Mouse (Mus musculus) intestine, embryonic 14.5 days (tissue): ENCODE measurements around the gene Nlrp6. TPM values are rescaled to one million over a fixed set of nuclear protein-coding genes. Genes with fewer than 3 reads are reported as not detected.

Experiments
- ATAC-seq: fragments of 200-750 bp; cut with Nextera tagmentation; replicated peaks from 2 replicates; pipeline ENCODE4 v1.8.0; 2017; ENCODE audit warnings: low read depth, moderate number of reproducible peaks, moderate TSS enrichment, moderate library complexity; ENCODE audit not compliant: low FRiP score, low TSS enrichment
- DNase-seq: peaks from one replicate; pipeline ENCODE4 v3.0.0-alpha.2; 2018; ENCODE audit warnings: low spot score
- H3K27ac ChIP-seq: fragments of 300-500 bp; sonication (generic); 2 replicates; pipeline ENCODE4 v1.5.1; 2014; ENCODE audit warnings: low read depth, mild to moderate bottlenecking, control low read depth
- H3K27me3 ChIP-seq: fragments of 300-500 bp; sonication (generic); replicated peaks from 2 replicates; pipeline ENCODE4 v1.6.1; 2014; ENCODE audit warnings: low read length, control low read depth; ENCODE audit not compliant: control insufficient read depth, insufficient read depth
- H3K36me3 ChIP-seq: fragments of 300-500 bp; sonication (generic); 2 replicates; pipeline ENCODE4 v1.6.1; 2014; ENCODE audit warnings: low read length, control low read depth; ENCODE audit not compliant: control insufficient read depth, insufficient read depth
- H3K4me1 ChIP-seq: fragments of 300-500 bp; sonication (generic); replicated peaks from 2 replicates; pipeline ENCODE4 v1.6.1; 2014; ENCODE audit warnings: low read length, control low read depth, mixed read lengths; ENCODE audit not compliant: control insufficient read depth, insufficient read depth
- H3K4me2 ChIP-seq: fragments of 300-500 bp; sonication (generic); 2 replicates; pipeline ENCODE4 v1.6.1; 2014; ENCODE audit warnings: low read length
- H3K4me3 ChIP-seq: fragments of 300-500 bp; sonication (generic); 2 replicates; pipeline ENCODE4 v1.5.1; 2014; ENCODE audit warnings: low read depth, low read length, control low read depth, mixed read lengths
- H3K9ac ChIP-seq: fragments of 300-500 bp; sonication (generic); 2 replicates; pipeline ENCODE4 v1.6.1; 2014; ENCODE audit warnings: mild to moderate bottlenecking, low read length
- H3K9me3 ChIP-seq: fragments of 300-500 bp; sonication (generic); 2 replicates; pipeline ENCODE4 v1.6.1; 2016; ENCODE audit warnings: low read length, control low read depth; ENCODE audit not compliant: control insufficient read depth
- WGBS: fragments of 180-500 bp; shearing (Covaris S2); extraction: QIAGEN DNeasy Blood & Tissue Kit; methylation state at CpG from one replicate; pipeline ENCODE4 v1.1.7; 2014; 5-methylcytosine and 5-hydroxymethylcytosine counted together
- polyA plus RNA-seq: library from polyadenylated mRNA; unstranded; fragments of >200 nt; fragmentation: Nextera tagmentation; extraction: Ambion mirVana; gene quantifications from 2 replicates; pipeline ENCODE4 v1.2.1, GENCODE M21; 2014

Nlrp6 gene
- polyA plus RNA-seq, 1 experiment from 2014 or later: 18.4 TPM

DNA sequence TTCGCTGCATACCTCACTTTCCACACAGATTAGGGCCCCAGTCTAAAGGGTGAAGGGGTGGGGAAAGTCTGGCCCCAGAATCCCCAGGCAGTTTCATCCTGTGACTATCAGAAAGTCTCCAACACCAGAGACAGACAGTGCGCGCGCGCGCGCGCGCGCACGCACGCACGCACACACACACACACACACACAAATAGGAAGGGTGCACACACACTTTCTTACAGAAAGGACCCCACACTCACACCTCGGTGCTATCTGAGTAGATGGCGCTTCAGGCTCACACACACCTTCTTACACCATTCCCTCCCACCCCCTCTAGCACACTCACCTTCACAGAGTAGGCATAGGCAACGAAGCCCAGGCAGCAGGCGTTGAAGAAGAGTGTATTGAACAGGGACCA is 34.6 kb downstream of the Nlrp6 start:
- Histone ChIP-seq H3K4me1 (peaks cover 46% of the 10 kb centered on the region), H3K4me3 (peak overlapping the region; percentile 64), H3K9me3 (no peaks in the 10 kb centered on the region), H3K27me3 (no peaks in the 10 kb centered on the region), H3K27ac (peak overlapping the region; percentile 95), H3K4me2 (peak overlapping the region; percentile 74), H3K36me3 (0 out of 2 replicates have a peak, but pooled peaks cover 4% of the 10 kb centered on the region), H3K9ac (peak overlapping the region; percentile 64)
- 0% methylated on average over 17 of the region's 17 CpGs for WGBS
- DNase-seq: peak; percentile 70
- peak; percentile 26 for ATAC-seq

DNA sequence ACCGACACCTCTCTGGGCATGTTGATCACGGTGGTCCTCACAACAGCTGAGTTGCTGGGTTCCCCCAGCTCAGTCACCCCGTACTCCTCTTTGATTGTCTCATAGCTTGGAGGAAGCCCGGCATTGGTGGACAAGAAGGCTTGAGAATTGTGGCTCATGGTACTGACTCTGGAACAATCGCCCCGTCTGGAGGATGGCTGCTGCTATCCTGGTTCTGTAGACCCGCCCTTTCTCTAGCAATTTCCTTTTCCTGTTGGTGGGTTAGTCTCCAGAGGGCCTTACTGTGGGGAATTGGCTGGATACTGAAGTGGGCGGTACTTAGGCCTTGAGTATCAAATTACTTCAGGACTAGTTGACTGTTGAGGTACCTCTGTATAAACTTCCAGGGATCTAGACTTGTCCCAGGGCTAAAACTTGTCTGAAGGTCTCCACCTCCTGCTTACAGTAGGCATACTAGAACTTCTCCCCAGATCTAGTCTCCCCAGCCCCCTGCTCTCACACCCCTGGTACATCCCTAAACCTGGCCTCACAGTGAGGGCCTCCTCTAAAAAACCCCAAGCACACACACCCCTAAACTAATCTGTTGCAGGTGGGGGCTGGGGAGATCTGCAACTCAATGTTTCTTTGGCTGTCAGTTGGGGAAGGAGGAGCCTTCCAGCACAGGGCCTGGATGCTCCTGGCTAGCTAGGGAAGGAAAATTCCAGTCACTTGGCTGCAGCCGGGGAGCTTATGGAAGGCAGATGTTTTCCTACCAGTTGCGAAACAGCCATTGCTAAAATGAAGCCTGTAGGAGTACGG is 35.3 kb downstream of the Nlrp6 start, which contains the start of the genes Gm45717 and Ifitm2:
TSS of gene Gm45717 (minus strand) at position 180 of the 798 bp plus-strand sequence.
TSS of gene Ifitm2 (minus strand) at position 230 of the 798 bp plus-strand sequence.
- 5% methylated on average over 11 of the region's 11 CpGs for WGBS

DNA sequence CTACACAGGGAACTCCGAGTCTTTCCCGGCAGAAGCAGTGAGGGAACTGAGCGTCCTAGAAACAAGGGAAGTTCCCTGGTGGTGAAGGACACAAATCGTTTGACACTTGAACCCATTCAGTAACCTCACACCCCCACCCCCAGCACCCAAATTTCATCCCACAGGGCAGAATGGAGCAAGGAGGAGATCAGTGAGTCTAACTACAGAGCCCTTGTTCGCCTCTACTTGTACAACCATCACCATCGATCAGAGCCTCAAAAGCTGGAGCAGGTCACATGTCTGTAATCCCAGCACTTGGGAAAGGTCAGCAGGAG is 35.8 kb downstream of the Nlrp6 start:
- no peaks in the 10 kb centered on the region for H3K27me3 ChIP-seq
- peaks cover 34% of the 10 kb centered on the region for H3K4me1 ChIP-seq
- no peaks in the 10 kb centered on the region for H3K9me3 ChIP-seq
- WGBS: 33% methylated on average over 6 of the region's 6 CpGs
- 0 out of 2 replicates have a peak, but pooled peaks cover 4% of the 10 kb centered on the region for H3K36me3 ChIP-seq
- ATAC-seq (no peak), DNase-seq (no peak)
- 0 out of 2 replicates have a peak overlapping the region, but pooled peaks have one; percentile 1 for H3K9ac ChIP-seq
- peak overlapping the region; percentile 95 for H3K27ac ChIP-seq
- no peak overlapping the region for H3K4me3 ChIP-seq
- peak overlapping the region; percentile 74 for H3K4me2 ChIP-seq

More for the DNA sequence above, 35.3 kb downstream of the Nlrp6 start, which contains the start of the genes Gm45717 and Ifitm2:
- 0 out of 2 replicates have a peak, but pooled peaks cover 4% of the 10 kb centered on the region for H3K36me3 ChIP-seq
- no peaks in the 10 kb centered on the region for H3K9me3 ChIP-seq
- ATAC-seq: peak; percentile 91
- H3K27ac ChIP-seq: peak within 1 kb of the TSS; percentile 95
- peak within 1 kb of the TSS; percentile 64 for H3K9ac ChIP-seq
- peak within 1 kb of the TSS; percentile 64 for H3K4me3 ChIP-seq
- no peaks in the 10 kb centered on the region for H3K27me3 ChIP-seq
- DNase-seq: peak; percentile 82
- H3K4me2 ChIP-seq: peak within 1 kb of the TSS; percentile 74
- peaks cover 40% of the 10 kb centered on the region for H3K4me1 ChIP-seq

DNA sequence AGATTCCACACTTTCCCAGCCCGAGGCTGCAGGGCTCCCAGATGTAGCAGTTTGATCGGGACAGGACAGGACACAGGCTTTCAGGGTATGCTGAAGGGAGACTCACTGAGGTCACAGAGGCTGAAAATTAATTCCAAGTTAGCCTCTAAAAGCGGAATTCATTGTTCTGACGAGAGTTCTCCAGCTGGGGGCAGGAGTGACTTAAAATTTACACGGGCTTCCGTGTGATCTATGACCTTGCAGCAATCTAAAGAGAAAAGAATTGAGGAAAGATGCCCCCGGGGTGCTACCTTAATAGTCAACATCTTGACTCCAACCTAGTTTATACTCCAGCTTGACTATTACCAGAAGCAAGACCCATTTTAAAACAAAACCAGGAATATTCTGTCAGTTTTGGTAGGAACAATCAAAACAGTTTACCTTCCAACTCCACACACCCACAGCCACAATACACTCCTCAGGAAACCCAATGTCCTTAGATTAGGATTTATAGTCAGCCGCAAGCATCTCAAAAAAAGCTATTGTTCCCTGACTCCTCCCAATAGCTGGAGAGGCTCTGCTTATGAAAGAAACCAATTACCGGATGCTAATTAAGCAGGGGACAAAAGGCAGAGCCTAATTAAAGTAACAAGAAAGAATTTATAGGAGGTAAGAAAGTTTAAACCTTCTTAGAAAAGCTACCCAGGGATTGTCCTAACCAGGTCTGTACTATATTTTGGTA is 38.6 kb downstream of the Nlrp6 start:
- no peak overlapping the region for H3K27ac ChIP-seq
- 13% methylated on average over 9 of the region's 9 CpGs for WGBS
- peak; percentile 69 for DNase-seq

DNA sequence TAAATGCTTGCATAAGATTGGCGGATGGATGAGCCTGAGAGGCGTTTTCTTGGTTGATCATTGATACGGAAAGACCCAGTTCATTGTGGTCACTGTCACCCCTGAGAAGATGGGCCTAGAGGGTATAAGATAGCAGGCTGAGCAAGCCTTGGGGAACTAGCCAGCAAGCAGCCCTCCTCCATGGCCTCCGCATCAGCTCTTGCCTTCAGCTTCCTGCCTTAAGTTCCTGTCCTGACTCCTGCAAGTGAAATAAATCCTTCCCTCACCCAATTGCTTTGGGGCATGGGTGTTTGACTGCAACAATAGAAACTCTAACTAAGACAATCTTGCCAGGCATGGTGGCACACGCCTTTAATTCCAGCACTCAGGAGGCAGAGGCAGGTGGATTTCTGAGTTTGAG is 39.3 kb downstream of the Nlrp6 start:
- DNase-seq (no peak), ATAC-seq (no peak)
- no peak overlapping the region for H3K4me3 ChIP-seq
- H3K4me1 ChIP-seq: peaks cover 11% of the 10 kb centered on the region
- no peaks in the 10 kb centered on the region for H3K27me3 ChIP-seq
- H3K9ac ChIP-seq: no peak overlapping the region
- no peak overlapping the region for H3K27ac ChIP-seq
- no peaks in the 10 kb centered on the region for H3K36me3 ChIP-seq
- 84% methylated on average over 5 of the region's 5 CpGs for WGBS
- no peaks in the 10 kb centered on the region for H3K9me3 ChIP-seq
- no peak overlapping the region for H3K4me2 ChIP-seq

More for the DNA sequence above, 38.6 kb downstream of the Nlrp6 start:
- H3K27me3 ChIP-seq: no peaks in the 10 kb centered on the region
- no peaks in the 10 kb centered on the region for H3K9me3 ChIP-seq
- H3K4me1 ChIP-seq: peaks cover 13% of the 10 kb centered on the region
- ATAC-seq: no peak
- H3K4me3 ChIP-seq: no peak overlapping the region
- H3K4me2 ChIP-seq: no peak overlapping the region
- H3K9ac ChIP-seq: no peak overlapping the region
- no peaks in the 10 kb centered on the region for H3K36me3 ChIP-seq

DNA sequence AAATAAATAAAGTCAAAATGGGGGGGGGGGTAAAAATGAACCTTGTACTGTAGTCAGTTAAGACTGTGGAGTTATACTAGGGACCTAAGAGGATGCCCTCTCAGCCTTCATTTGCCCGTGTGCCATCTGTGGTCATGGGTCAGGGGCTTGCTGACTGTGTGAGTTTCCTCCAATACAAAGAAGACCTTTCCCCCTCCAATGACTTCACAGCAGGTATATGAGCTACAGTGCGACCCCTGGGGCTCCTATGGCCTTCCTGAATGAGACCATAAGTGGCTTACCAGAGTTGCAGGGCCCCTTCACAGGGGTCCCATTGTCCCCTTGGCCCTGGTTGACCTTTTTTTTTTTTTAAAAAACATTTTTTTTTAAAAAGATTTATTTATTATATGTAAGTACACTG is 40.7 kb downstream of the Nlrp6 start:
- H3K4me1 ChIP-seq: peaks cover 7% of the 10 kb centered on the region
- DNase-seq: no peak
- no peaks in the 10 kb centered on the region for H3K36me3 ChIP-seq
- no peaks in the 10 kb centered on the region for H3K9me3 ChIP-seq
- H3K9ac ChIP-seq: no peak overlapping the region
- H3K27me3 ChIP-seq: no peaks in the 10 kb centered on the region
- no peak overlapping the region for H3K4me2 ChIP-seq
- no peak overlapping the region for H3K27ac ChIP-seq
- WGBS: 89% methylated on average over 2 of the region's 2 CpGs
- no peak overlapping the region for H3K4me3 ChIP-seq
- no peak for ATAC-seq

DNA sequence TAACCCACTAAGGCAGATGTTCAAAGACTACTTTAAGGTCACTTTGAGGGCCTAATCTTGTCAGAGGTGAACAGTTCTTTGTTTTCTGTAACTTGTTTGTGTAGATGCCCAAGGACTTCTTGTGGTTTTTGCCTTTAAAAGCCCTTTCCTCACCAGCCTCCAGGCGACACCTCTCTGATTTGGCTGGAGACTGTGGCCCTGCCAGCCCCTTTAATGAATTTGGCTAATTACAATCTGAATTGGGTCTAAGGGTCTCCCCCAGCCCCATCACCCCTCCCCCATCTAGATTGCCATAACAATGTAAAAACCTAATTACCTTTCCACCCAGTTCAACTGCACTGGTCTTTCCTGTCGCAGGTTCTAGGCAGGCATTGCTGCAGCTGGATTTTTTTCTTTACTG is 42.0 kb downstream of the Nlrp6 start:
- no peaks in the 10 kb centered on the region for H3K9me3 ChIP-seq
- DNase-seq (no peak), ATAC-seq (no peak)
- H3K9ac ChIP-seq: no peak overlapping the region
- no peak overlapping the region for H3K4me3 ChIP-seq
- no peaks in the 10 kb centered on the region for H3K27me3 ChIP-seq
- 79% methylated on average over 2 of the region's 2 CpGs for WGBS
- H3K36me3 ChIP-seq: no peaks in the 10 kb centered on the region
- H3K4me1 ChIP-seq: peaks cover 3% of the 10 kb centered on the region
- H3K27ac ChIP-seq: no peak overlapping the region
- no peak overlapping the region for H3K4me2 ChIP-seq

DNA sequence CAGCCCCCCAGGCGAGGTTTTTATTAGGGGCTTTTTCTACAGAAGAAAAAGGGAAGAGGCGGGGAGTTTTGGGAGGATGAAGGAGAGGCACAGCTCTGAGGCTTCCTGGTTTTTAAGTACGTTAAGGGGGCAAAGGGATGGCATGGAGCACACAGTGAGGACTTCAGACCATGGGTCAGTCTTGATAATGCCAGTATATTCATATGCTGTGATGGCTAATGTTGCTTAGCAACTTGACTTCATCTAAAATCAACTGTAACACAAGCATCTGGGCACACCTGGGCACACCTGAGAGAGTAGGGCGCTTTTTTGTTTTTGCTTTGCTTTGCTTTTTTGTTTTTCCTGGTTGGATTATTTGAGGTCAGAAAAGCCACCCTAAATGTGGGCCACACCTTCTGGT is 46.2 kb downstream of the Nlrp6 start, which contains the start of gene Ifitm1:
TSS of gene Ifitm1 (plus strand) at position 301 of the 400 bp plus-strand sequence.
- no peaks in the 10 kb centered on the region for H3K9me3 ChIP-seq
- ATAC-seq (no peak), DNase-seq (no peak)
- H3K4me3 ChIP-seq: peak within 1 kb of the TSS; percentile 28
- H3K9ac ChIP-seq: no peak within 1 kb of the TSS
- H3K27me3 ChIP-seq: no peaks in the 10 kb centered on the region
- peaks cover 20% of the 10 kb centered on the region for H3K4me1 ChIP-seq
- peak within 1 kb of the TSS; percentile 50 for H3K4me2 ChIP-seq
- WGBS: 90% methylated on average over 4 of the region's 4 CpGs
- peak within 1 kb of the TSS; percentile 80 for H3K27ac ChIP-seq
- no peaks in the 10 kb centered on the region for H3K36me3 ChIP-seq
